Mouse (Mus musculus) cortical plate, adult 2 months (tissue): Measurements from ENCODE around the gene Tmem104.

Experiments used
- CTCF ChIP-seq: fragments of 200-500 bp; IDR thresholded peaks from 2 replicates; pipeline ENCODE4 v1.5.1; 2011; ENCODE audit warnings: mild to moderate bottlenecking, control low read depth, low read length; ENCODE audit not compliant: insufficient read depth; ENCODE audit errors: extremely low read depth
- POLR2A ChIP-seq: fragments of 200-500 bp; IDR thresholded peaks from 2 replicates; pipeline ENCODE4 v1.6.1; 2011; ENCODE audit warnings: mild to moderate bottlenecking, low read length, control low read depth; ENCODE audit not compliant: insufficient read depth; ENCODE audit errors: extremely low read depth

GRCm38 (mm10) chr11:115219263-115219662 lies 32.0 kb downstream of the Tmem104 start:
- no peak for TF ChIP-seq CTCF
- no peak for TF ChIP-seq POLR2A
